Mouse (Mus musculus): ENCODE measurements around the gene Cactin. TPM values are rescaled to one million over a fixed set of nuclear protein-coding genes. Genes with fewer than 3 reads are reported as not detected.

Cactin gene
- total and polyA plus RNA-seq, 3 experiments: 15.4 to 18.0 (median 16.1) TPM

DNA sequence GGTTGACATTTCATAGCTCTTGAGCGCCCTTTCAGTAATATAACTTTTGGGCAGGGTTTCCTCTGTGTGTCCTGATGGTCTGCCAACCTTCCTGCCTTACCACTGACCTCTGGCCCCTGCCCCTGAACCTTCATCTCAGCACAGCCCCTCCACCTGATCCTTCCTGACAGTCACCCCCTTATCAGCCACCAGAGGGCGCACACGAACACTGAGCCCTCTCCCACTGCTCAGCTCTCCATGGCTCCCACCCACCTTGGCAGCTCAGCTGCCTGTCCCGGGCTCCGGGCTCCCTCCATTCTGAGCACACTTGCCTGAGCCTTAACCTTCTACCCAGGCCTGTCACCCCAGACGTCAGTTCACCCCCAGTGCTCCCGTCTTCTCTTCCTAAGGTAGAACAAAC lies 31.6 kb upstream of the Cactin start:
- intact Hi-C loops (cut with DNase I): loop anchor here (1.0 to 5.0 kb wide), 3 partner anchors 16 to 163 kb away; partner anchors contain the start of gene Gipc3
- Histone ChIP-seq H3K36me3 (ENCODE audit: control insufficient read depth, insufficient read depth, low read length) (no peaks in the 10 kb centered on the region), H3K4me3 (no peak overlapping the region), H3K4me1 (ENCODE audit: control insufficient read depth, insufficient read depth, low read length) (peaks cover 5% of the 10 kb centered on the region), H3K27ac (no peak overlapping the region), H3K79me2 (replicated peaks; ENCODE audit: control insufficient read depth, insufficient read depth, low read length) (no peaks in the 10 kb centered on the region; the same call in 1 of the 2 replicates), H3K27me3 (ENCODE audit: control insufficient read depth, insufficient read depth, low read length) (peaks cover 2% of the 10 kb centered on the region; the same call in 1 of the 2 replicates), H3K9ac (ENCODE audit: low read depth, low read length) (no peak overlapping the region)
- TF ChIP-seq CTCF (IDR thresholded peaks at IDR 0.05) (peak; percentile 94; the same call in 1 of the 2 replicates), EP300 (IDR thresholded peaks at IDR 0.05; ENCODE audit: insufficient read depth, low read depth, low read length) (0 out of 2 replicates have a peak, but pooled peaks have one; percentile 49), POLR2A (IDR thresholded peaks at IDR 0.05; ENCODE audit: insufficient read depth, low read depth, low read length) (no peak)
- 7% methylated on average over 7 of the region's 7 CpGs for WGBS
- DNase-seq: peak; percentile 66 to 77

DNA sequence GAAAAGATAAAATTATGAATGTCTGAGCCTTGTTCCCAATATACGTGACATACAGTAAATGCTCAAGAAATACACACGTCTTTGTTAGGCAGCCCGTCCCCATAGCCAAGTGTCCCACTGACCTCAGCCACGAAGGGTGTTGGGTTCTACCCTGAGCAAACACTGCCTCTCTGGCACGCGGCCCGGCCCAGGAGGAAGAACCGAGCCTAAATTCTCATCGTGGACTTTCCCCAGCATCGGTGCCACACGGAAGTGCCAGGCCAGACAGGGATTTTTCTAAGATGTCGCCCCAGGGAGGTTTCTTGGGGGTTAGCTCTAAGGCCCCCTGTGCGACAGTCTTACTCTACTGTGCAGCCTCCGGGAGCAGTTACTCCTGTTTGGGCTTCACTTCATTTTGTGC lies 31.1 kb upstream of the Cactin start:
- no peaks in the 10 kb centered on the region for H3K36me3 ChIP-seq (ENCODE audit: control insufficient read depth, insufficient read depth, low read length)
- peaks cover under 1% of the 10 kb centered on the region; the same call in 1 of the 2 replicates for H3K27me3 ChIP-seq (ENCODE audit: control insufficient read depth, insufficient read depth, low read length)
- H3K4me3 ChIP-seq: no peak overlapping the region
- H3K4me1 ChIP-seq (ENCODE audit: control insufficient read depth, insufficient read depth, low read length): peaks cover 7% of the 10 kb centered on the region
- intact Hi-C loops (cut with DNase I): loop anchor here (1.0 to 5.0 kb wide), 3 partner anchors 15 to 162 kb away; partner anchors contain the start of gene Gipc3
- no peak overlapping the region for H3K27ac ChIP-seq
- H3K9ac ChIP-seq (ENCODE audit: low read depth, low read length): no peak overlapping the region
- no peak for DNase-seq
- WGBS: 53% methylated on average over 14 of the region's 14 CpGs
- no peak for TF ChIP-seq POLR2A (IDR thresholded peaks at IDR 0.05; ENCODE audit: insufficient read depth, low read depth, low read length)
- no peak for TF ChIP-seq CTCF (IDR thresholded peaks at IDR 0.05)
- no peak for TF ChIP-seq EP300 (IDR thresholded peaks at IDR 0.05; ENCODE audit: insufficient read depth, low read depth, low read length)
- H3K79me2 ChIP-seq (replicated peaks; ENCODE audit: control insufficient read depth, insufficient read depth, low read length): no peaks in the 10 kb centered on the region; the same call in 1 of the 2 replicates

DNA sequence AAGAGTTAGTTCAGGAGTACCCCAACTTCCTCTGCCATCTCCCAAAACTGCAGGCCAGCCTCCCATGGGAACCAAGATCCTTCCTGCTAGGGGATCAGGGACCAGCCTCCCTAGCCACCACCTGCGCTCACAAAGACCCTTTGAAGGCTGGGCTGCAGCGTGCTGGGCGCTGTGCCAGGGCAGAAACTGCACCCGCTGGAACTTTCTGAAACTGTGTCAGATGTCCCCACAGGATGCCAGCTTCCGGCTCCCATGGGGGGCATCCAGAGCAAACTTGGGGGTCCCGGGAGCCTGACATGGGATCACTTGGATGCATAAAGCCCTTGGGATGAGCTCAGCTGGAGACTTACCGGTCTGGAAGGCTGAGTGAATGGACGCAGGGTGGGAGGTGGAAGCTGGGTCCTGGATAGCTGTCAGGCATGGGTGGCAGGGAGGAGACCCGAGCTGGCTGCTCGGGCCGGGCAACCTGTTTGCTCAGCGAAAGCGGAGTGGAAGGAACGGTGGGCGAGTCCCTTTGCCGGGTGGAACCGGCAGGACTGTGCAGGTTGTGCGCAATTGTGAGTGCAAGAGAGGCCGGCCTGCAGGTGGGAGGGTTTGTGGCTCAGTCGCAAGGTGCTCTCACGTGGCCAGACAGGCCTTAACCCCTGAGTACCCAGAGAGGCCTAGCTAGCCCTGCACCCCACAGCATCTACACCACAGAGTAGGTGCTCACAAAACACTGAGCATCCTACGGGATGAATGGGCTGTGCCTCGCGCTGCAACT lies 30.0 kb upstream of the Cactin start:
- Histone ChIP-seq H3K9ac (ENCODE audit: low read depth, low read length) (no peak overlapping the region), H3K79me2 (replicated peaks; ENCODE audit: control insufficient read depth, insufficient read depth, low read length) (peaks cover under 1% of the 10 kb centered on the region), H3K27ac (no peak overlapping the region), H3K4me1 (ENCODE audit: control insufficient read depth, insufficient read depth, low read length) (peaks cover 17% of the 10 kb centered on the region), H3K36me3 (ENCODE audit: control insufficient read depth, insufficient read depth, low read length) (no peaks in the 10 kb centered on the region), H3K4me3 (no peak overlapping the region), H3K27me3 (ENCODE audit: control insufficient read depth, insufficient read depth, low read length) (no peaks in the 10 kb centered on the region)
- 29% methylated on average over 24 of the region's 24 CpGs for WGBS
- no peak for TF ChIP-seq POLR2A (IDR thresholded peaks at IDR 0.05; ENCODE audit: insufficient read depth, low read depth, low read length)
- TF ChIP-seq EP300 (IDR thresholded peaks at IDR 0.05; ENCODE audit: insufficient read depth, low read depth, low read length): no peak
- no peak for TF ChIP-seq CTCF (IDR thresholded peaks at IDR 0.05)
- DNase-seq: no peak
- intact Hi-C loops (cut with DNase I): no loop called here

DNA sequence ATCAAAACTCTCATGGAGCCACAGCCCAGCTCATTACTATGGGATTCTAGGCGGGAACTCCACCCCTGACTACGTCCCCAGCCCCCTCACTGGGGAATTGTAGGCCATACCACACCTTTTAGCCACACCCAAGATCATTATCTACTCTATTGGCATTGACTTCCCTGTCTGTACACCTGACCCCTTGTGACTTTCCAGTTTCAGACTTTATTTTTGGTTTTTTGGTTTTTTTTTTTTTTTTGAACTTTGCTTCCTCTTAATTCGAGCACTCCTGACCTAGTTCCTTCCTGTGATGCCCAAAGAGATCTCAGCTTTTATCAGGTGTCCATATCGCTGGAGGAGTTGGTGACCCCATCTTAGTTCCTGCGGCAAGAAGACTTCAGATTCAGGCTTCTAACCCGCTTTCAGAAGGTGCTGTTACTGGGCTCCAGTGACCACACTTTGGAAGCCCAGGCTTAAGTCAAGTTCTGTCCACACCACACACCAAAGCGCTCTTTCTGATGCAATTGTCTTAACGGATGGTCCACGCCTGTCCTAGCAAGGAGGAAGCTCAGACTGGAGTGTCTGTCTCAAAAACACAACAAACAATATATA lies 29.3 kb upstream of the Cactin start, which contains the start of gene Tjp3:
TSS of gene Tjp3 (minus strand) at position 71 of the 594 bp plus-strand sequence.
- DNase-seq: no peak
- Histone ChIP-seq H3K79me2 (replicated peaks; ENCODE audit: control insufficient read depth, insufficient read depth, low read length) (peaks cover 8% of the 10 kb centered on the region), H3K27ac (no peak within 1 kb of the TSS), H3K9ac (ENCODE audit: low read depth, low read length) (no peak within 1 kb of the TSS), H3K36me3 (ENCODE audit: control insufficient read depth, insufficient read depth, low read length) (no peaks in the 10 kb centered on the region), H3K27me3 (ENCODE audit: control insufficient read depth, insufficient read depth, low read length) (no peaks in the 10 kb centered on the region), H3K4me1 (ENCODE audit: control insufficient read depth, insufficient read depth, low read length) (peaks cover 20% of the 10 kb centered on the region), H3K4me3 (no peak within 1 kb of the TSS)
- intact Hi-C loops (cut with DNase I): loop anchor here (2.0 kb wide), 1 partner anchor 27 kb away; no protein-coding TSS in a partner anchor
- WGBS: 61% methylated on average over 9 of the region's 9 CpGs
- no peak for TF ChIP-seq POLR2A (IDR thresholded peaks at IDR 0.05; ENCODE audit: insufficient read depth, low read depth, low read length)
- no peak for TF ChIP-seq EP300 (IDR thresholded peaks at IDR 0.05; ENCODE audit: insufficient read depth, low read depth, low read length)
- no peak for TF ChIP-seq CTCF (IDR thresholded peaks at IDR 0.05)

DNA sequence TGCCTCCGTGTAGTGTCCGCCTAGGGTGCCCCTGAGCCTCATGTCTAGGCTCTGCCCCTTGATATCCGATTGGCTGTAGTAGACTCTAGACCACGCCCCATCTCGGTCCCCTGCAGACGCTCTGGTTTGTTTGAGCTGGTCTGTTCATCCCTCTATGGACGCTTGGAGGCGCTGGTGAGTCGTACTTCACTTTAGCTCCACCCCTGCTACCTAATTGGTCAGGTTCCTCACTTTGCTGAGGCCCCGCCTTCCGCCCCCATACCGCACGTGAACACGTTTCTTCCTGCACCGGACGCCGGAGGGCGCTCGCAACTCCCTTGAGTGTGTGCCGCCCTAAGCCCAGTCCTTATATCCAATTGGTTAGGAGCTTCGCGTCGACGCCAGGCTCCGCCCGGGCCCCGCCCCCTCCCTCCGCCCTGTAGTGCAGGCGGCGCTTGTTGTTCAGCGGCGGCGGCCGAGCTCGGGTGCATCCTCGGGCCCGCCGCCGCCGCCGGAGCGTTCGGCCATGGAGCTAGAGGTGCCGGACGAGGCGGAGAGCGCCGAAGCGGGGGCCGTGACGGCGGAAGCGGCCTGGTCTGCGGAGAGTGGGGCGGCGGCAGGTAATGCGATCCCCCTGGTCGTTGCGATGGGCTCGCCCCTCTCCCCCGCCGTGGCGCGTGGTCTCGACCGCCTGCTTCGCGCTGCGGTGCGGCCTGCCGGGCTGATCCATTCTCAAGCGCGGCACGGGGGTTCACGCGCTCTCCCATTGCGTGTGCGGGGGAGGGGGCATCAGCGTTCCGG lies 28.2 kb upstream of the Cactin start, which contains the start of gene Pip5k1c:
TSS of gene Pip5k1c (plus strand) at position 410 of the 780 bp plus-strand sequence.
- DNase-seq: peak; percentile 97 to 100
- Histone ChIP-seq H3K4me1 (ENCODE audit: control insufficient read depth, insufficient read depth, low read length) (peaks cover 24% of the 10 kb centered on the region), H3K79me2 (replicated peaks; ENCODE audit: control insufficient read depth, insufficient read depth, low read length) (peaks cover 10% of the 10 kb centered on the region), H3K27me3 (ENCODE audit: control insufficient read depth, insufficient read depth, low read length) (no peaks in the 10 kb centered on the region), H3K9ac (ENCODE audit: low read depth, low read length) (peak within 1 kb of the TSS; percentile 98), H3K4me3 (peak within 1 kb of the TSS; percentile 98), H3K36me3 (ENCODE audit: control insufficient read depth, insufficient read depth, low read length) (no peaks in the 10 kb centered on the region), H3K27ac (peak within 1 kb of the TSS; percentile 96)
- WGBS: under 1% methylated on average over 77 of the region's 80 CpGs
- intact Hi-C loops (cut with DNase I): loop anchor here (2.0 kb wide), 1 partner anchor 26 kb away; no protein-coding TSS in a partner anchor
- TF ChIP-seq EP300 (IDR thresholded peaks at IDR 0.05; ENCODE audit: insufficient read depth, low read depth, low read length): peak; percentile 86
- peak; percentile 92 for TF ChIP-seq CTCF (IDR thresholded peaks at IDR 0.05)
- TF ChIP-seq POLR2A (IDR thresholded peaks at IDR 0.05; ENCODE audit: insufficient read depth, low read depth, low read length): peak; percentile 62

Data from heart, adult 2 months (tissue).